Mouse (Mus musculus) heart, postnatal 0 days (tissue): Measurements from ENCODE around the gene Tef.

Experiments
- CTCF ChIP-seq: IDR thresholded peaks from 2 replicates; pipeline ENCODE4 v1.5.1; 2016; ENCODE audit warnings: antibody characterized with exemption, control low read depth, low read depth
- EP300 ChIP-seq: IDR thresholded peaks from 2 replicates; pipeline ENCODE4 v1.6.1; 2016; ENCODE audit warnings: antibody characterized with exemption, low read depth

- TF ChIP-seq CTCF (no peak), EP300 (no peak)
Measured at GRCm38 (mm10) chr15:81803425-81803951, 1.3 kb downstream of the Tef start.
